Mouse (Mus musculus): ENCODE measurements at regions not wholly inside any gene's neighbourhood (a gene's known extent, or its start where the extent isn't known, plus 50 kb on each side); places are given as distances from the start of the nearest gene placed in this dataset.
A peak's percentile ranks its signal among the peaks of the same experiment; 100 is the strongest.

GRCm38 (mm10) chrX:96042193-96042592 lies 53.6 kb upstream of the Msn start:
- no peak for TF ChIP-seq CHD1 (IDR thresholded peaks at IDR 0.05; ENCODE audit: low read depth, low read length)
- no peak for TF ChIP-seq JUND (IDR thresholded peaks at IDR 0.05; ENCODE audit: low read depth, low read length)
- no peak for TF ChIP-seq EP300 (IDR thresholded peaks at IDR 0.05; ENCODE audit: low read depth in 1 of 2, low read length in 2 of 2)
- TF ChIP-seq MEF2A (IDR thresholded peaks at IDR 0.05; ENCODE audit: extremely low read depth, insufficient replicate concordance, low read depth, low read length, poor library complexity, severe bottlenecking): no peak
- no peak for TF ChIP-seq MAX (IDR thresholded peaks at IDR 0.05; ENCODE audit: low read length)
- TF ChIP-seq RAD21 (IDR thresholded peaks at IDR 0.05; ENCODE audit: low read depth, low read length): no peak
- TF ChIP-seq ELF1 (IDR thresholded peaks at IDR 0.05; ENCODE audit: low read depth, low read length): no peak
- no peak for TF ChIP-seq HCFC1 (IDR thresholded peaks at IDR 0.05; ENCODE audit: low read depth, low read length)
- TF ChIP-seq MXI1 (IDR thresholded peaks at IDR 0.05; ENCODE audit: low read depth, low read length): no peak
- no peak for TF ChIP-seq SMC3 (IDR thresholded peaks at IDR 0.05; ENCODE audit: low read depth, low read length)
- TF ChIP-seq ZNF384 (IDR thresholded peaks at IDR 0.05; ENCODE audit: low read depth, low read length): no peak
- no peak for TF ChIP-seq POLR2AphosphoS2 (IDR thresholded peaks at IDR 0.05; ENCODE audit: low read length)
- no peak for TF ChIP-seq TAL1 (IDR thresholded peaks at IDR 0.05; ENCODE audit: low read length)
- TF ChIP-seq ZKSCAN1 (IDR thresholded peaks at IDR 0.05; ENCODE audit: low read depth, low read length): no peak
- no peak for TF ChIP-seq RCOR1 (IDR thresholded peaks at IDR 0.05; ENCODE audit: low read depth, low read length)
- H3K79me2 ChIP-seq (ENCODE audit: control insufficient read depth, insufficient read depth, low read length, poor library complexity): no peaks in the 10 kb centered on the region
- H3K36me3 ChIP-seq (ENCODE audit: control insufficient read depth in 1 of 2, insufficient read depth in 2 of 2, low read length in 2 of 2): no peaks in the 10 kb centered on the region
- H3K9ac ChIP-seq (ENCODE audit: control insufficient read depth, low read depth, low read length, poor library complexity, severe bottlenecking): no peak overlapping the region
- no peak overlapping the region for H3K27ac ChIP-seq (ENCODE audit: control insufficient read depth, low read depth, low read length)
- no peaks in the 10 kb centered on the region for H3K4me1 ChIP-seq (ENCODE audit: control insufficient read depth in 1 of 2, insufficient read depth in 2 of 2, low read length in 2 of 2)
- no peaks in the 10 kb centered on the region for H3K27me3 ChIP-seq (ENCODE audit: control insufficient read depth in 1 of 2, insufficient read depth in 2 of 2, low read length in 2 of 2)
- DNase-seq (ENCODE audit: low read depth, low spot score): peak; percentile 7
- no peaks in the 10 kb centered on the region for H3K9me3 ChIP-seq (replicated peaks; ENCODE audit: insufficient read depth, low read length)
- H3K4me3 ChIP-seq (ENCODE audit: control insufficient read depth in 1 of 2, insufficient read depth in 1 of 2, low read depth in 2 of 2, low read length in 2 of 2): no peak overlapping the region
